Mouse (Mus musculus): Measurements from ENCODE around the gene Itga4. TPM values are rescaled to one million over a fixed set of nuclear protein-coding genes. Genes with fewer than 3 reads are reported as not detected.

Gene Itga4
- polyA plus RNA-seq, 1 experiment from 2014 or later = 2.8 TPM

DNA sequence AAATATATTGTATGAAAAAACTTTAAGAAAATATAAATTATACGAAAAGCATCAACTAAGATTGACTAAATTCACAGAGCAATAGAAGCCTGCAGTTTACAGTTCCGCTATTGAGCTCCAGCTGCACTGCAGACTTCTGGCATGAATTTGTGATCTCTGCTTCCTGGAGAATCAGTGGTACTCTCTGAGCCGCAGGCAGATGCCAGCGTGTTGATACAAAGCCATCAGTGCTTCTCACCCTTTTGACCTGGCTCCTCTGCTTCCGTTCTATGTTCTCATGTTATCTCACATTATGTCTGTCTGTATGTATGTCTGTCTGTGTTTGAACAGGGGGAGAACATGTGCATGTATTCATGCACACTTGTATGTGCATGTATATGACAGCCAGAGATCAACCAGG, 6.9 kb upstream of the Itga4 start:
- H3K9ac ChIP-seq (replicated peaks) = no peak overlapping the region
- no peak for ATAC-seq (ENCODE audit: low FRiP score)
- no peaks in the 10 kb centered on the region for H3K9me3 ChIP-seq (replicated peaks)
- H3K27ac ChIP-seq (replicated peaks) = no peak overlapping the region
- H3K4me2 ChIP-seq = no peak overlapping the region
- WGBS = 85% methylated on average over 5 of the region's 5 CpGs
- H3K36me3 ChIP-seq = no peaks in the 10 kb centered on the region
- no peaks in the 10 kb centered on the region for H3K27me3 ChIP-seq (replicated peaks)
- no peak overlapping the region for H3K4me3 ChIP-seq (replicated peaks)
- no peaks in the 10 kb centered on the region for H3K4me1 ChIP-seq

DNA sequence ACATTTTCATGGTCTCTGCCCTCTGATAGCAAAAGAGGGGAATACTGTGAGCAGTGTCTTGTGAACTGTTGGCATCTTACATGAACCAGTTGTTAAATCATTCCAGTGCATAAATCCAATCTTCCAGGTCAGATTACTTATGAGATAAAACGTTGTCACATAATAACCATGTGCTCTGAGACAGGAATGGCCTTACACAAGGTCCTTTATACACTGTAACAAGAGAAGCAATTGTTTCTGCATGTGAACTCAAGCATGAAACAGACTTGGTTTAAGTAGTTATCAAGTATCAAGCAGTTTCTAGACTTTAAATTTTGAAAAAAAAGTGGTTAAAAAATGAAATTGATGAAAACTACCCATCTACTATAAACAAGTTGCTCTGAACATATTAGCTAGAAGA, 4.7 kb upstream of the Itga4 start:
- ATAC-seq (ENCODE audit: low FRiP score) = no peak

DNA sequence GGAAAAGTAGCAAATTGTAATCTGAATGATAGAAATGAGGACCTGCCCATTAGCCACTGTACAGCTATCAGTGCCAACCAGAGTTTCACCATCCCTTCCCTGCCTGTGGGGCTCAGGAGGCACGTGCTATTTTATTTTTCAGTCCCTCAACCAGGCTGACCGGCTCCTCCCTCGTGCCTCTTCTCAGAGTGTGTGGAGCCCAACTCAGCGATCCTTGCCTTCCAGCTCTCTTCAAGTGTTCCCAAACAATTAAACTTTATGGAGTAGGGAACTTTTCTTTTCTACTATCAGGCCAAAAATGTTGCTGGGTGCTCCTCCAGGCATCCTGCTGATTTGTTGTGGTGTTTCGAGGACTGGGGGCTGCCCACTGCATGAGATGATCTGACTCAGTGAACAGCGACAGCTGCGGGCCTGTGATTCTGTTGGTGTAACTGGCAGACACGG, 1.4 kb upstream of the Itga4 start:
- Histone ChIP-seq H3K9me3 (replicated peaks) (no peaks in the 10 kb centered on the region), H3K27ac (replicated peaks) (no peak overlapping the region), H3K4me1 (peaks cover 12% of the 10 kb centered on the region), H3K4me3 (replicated peaks) (no peak overlapping the region), H3K36me3 (no peaks in the 10 kb centered on the region), H3K9ac (replicated peaks) (no peak overlapping the region), H3K27me3 (replicated peaks) (peaks cover 8% of the 10 kb centered on the region; the same call in 1 of the 2 replicates), H3K4me2 (no peak overlapping the region)
- ATAC-seq (ENCODE audit: low FRiP score) = no peak
- 59% methylated on average over 8 of the region's 8 CpGs for WGBS

More for the DNA sequence above, 4.7 kb upstream of the Itga4 start:
- Histone ChIP-seq H3K9me3 (replicated peaks) (no peaks in the 10 kb centered on the region), H3K9ac (replicated peaks) (no peak overlapping the region), H3K4me1 (peaks cover 5% of the 10 kb centered on the region), H3K4me3 (replicated peaks) (no peak overlapping the region), H3K36me3 (no peaks in the 10 kb centered on the region), H3K27ac (replicated peaks) (no peak overlapping the region), H3K27me3 (replicated peaks) (no peaks in the 10 kb centered on the region), H3K4me2 (no peak overlapping the region)
- WGBS = 33% methylated on average over 1 of the region's 1 CpGs

DNA sequence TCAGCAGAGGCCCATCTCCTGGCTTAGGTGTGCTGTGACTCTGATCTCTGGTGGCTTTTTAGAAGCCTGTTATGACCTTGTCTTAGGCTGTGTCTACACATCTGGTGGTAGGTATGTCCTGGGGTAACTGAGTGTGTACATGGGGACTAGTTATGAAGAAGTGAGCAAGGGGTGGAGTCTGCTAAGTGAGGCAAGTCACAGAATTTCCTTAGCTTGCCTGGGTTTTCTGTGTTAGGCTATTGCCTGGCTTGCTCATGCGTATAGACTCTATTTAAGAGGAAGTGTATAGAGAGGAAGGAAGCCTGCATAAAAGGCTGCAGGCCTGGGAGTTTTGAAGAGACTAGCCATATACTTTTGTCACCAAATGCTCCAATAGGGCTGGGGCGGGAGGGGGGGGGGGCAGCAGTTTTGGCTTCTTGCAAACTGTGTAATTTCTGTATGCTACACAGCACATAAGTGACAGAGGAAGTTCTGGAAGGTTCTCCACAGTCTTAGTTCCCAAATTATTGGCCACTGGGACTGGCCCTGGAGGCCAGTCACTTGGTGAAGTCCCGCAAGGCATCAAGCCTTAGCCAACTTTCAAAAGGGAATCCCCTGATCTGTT, 536 bp upstream of the Itga4 start:
- Histone ChIP-seq H3K27ac (replicated peaks) (no peak overlapping the region), H3K4me3 (replicated peaks) (peak overlapping the region; percentile 52; the same call in 1 of the 2 replicates)
- ATAC-seq (ENCODE audit: low FRiP score) = no peak

DNA sequence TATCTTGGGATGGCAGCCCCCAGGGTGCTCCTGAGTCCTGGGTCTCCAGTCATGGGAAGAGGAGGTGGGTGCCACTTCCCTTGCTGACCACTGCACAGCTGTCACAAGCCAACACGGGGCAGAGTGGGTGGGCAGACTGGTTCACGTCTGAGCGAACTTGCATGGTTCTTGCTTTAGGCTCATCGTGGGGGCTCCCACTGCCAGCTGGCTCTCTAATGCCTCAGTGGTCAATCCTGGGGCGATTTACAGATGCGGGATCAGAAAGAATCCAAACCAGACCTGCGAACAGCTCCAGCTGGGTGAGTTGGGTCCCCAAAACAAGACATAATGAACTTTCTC, 744 bp downstream of the Itga4 start:
- peak; percentile 43; the same call in 1 of the 2 replicates for ATAC-seq (ENCODE audit: low FRiP score)
- Histone ChIP-seq H3K36me3 (no peaks in the 10 kb centered on the region), H3K27me3 (replicated peaks) (peaks cover 8% of the 10 kb centered on the region; the same call in 1 of the 2 replicates), H3K4me2 (peak overlapping the region; percentile 93), H3K4me3 (replicated peaks) (peak overlapping the region; percentile 52), H3K27ac (replicated peaks) (peak overlapping the region; percentile 56), H3K9me3 (replicated peaks) (no peaks in the 10 kb centered on the region), H3K9ac (replicated peaks) (peak overlapping the region; percentile 54), H3K4me1 (peaks cover 12% of the 10 kb centered on the region)
- 11% methylated on average over 7 of the region's 7 CpGs for WGBS

More for the DNA sequence above, 536 bp upstream of the Itga4 start:
- H3K9ac ChIP-seq (replicated peaks) = no peak overlapping the region
- H3K4me1 ChIP-seq = peaks cover 12% of the 10 kb centered on the region
- WGBS = 58% methylated on average over 3 of the region's 3 CpGs
- peaks cover 8% of the 10 kb centered on the region; the same call in 1 of the 2 replicates for H3K27me3 ChIP-seq (replicated peaks)
- H3K4me2 ChIP-seq = peak overlapping the region; percentile 93
- H3K9me3 ChIP-seq (replicated peaks) = no peaks in the 10 kb centered on the region
- H3K36me3 ChIP-seq = no peaks in the 10 kb centered on the region

DNA sequence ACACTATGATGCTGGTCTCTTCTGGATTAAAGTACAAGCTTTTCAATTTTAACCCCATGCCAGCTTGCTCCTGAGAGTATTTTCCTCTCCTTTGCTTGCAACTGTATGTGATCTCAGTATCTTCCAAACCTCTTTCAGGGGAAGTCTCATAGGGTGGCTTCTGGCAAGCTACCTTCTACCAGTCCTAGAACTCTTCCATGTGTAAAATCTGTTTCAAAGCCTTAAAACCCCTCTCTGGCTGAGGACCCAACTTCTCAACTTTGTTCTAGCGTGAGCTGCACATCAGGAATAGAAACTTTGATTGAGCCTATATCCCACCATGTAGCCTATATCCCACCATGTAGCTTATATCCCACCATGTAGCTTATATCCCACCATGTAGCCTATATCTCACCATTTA, 1.1 kb downstream of the Itga4 start:
- no peaks in the 10 kb centered on the region for H3K9me3 ChIP-seq (replicated peaks)
- 73% methylated on average over 1 of the region's 1 CpGs for WGBS
- peak overlapping the region; percentile 52 for H3K4me3 ChIP-seq (replicated peaks)
- ATAC-seq (ENCODE audit: low FRiP score) = no peak
- no peaks in the 10 kb centered on the region for H3K36me3 ChIP-seq
- H3K27me3 ChIP-seq (replicated peaks) = peaks cover 8% of the 10 kb centered on the region; the same call in 1 of the 2 replicates
- H3K4me1 ChIP-seq = peaks cover 12% of the 10 kb centered on the region
- no peak overlapping the region for H3K9ac ChIP-seq (replicated peaks)
- no peak overlapping the region; the same call in 1 of the 2 replicates for H3K27ac ChIP-seq (replicated peaks)
- H3K4me2 ChIP-seq = peak overlapping the region; percentile 93

DNA sequence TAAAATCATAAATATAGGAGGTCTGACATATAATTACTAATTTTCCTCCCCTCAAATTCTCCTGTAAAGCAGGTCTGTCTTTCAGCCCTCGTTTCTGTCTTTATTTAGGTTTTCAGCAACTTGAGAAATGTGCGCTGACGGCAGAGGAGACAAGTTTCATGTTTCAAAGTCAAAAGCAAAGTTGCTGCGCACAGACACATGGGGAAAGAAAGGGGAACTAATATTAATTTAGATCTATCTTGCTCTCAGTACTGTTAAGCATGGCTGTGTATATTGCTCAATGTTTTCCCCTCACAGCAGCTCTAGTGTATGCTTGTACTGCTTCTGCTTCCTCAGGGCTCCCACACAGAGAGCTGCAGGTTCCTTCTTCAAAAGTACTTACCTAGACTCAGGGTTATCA, 1.7 kb downstream of the Itga4 start:
- no peak for ATAC-seq (ENCODE audit: low FRiP score)
- Histone ChIP-seq H3K27ac (replicated peaks) (no peak overlapping the region), H3K36me3 (no peaks in the 10 kb centered on the region), H3K9me3 (replicated peaks) (no peaks in the 10 kb centered on the region), H3K27me3 (replicated peaks) (peaks cover 8% of the 10 kb centered on the region; the same call in 1 of the 2 replicates), H3K4me2 (peak overlapping the region; percentile 93), H3K9ac (replicated peaks) (no peak overlapping the region), H3K4me3 (replicated peaks) (no peak overlapping the region), H3K4me1 (peaks cover 12% of the 10 kb centered on the region)
- 72% methylated on average over 4 of the region's 4 CpGs for WGBS

DNA sequence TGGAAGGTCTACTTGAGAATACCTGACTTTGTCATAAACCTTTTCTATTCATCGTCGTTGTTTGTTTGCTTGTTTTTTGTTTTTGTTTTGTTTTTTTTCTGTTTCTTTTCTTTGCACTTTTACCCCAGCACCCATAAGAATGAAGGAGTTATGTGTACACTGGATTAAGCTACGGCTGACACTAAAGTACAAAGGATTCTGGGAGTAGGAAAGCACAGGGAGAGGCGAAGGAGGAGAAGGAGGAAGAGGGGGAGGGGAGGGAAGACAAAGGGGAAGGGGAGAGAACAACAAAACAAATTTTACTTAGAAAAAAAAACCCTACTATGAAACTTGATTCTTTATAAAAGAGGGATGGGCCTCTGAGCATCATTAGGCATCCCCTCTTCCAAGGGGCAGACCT, 2.2 kb downstream of the Itga4 start:
- H3K4me3 ChIP-seq (replicated peaks) = no peak overlapping the region
- peaks cover 8% of the 10 kb centered on the region; the same call in 1 of the 2 replicates for H3K27me3 ChIP-seq (replicated peaks)
- 79% methylated on average over 4 of the region's 4 CpGs for WGBS
- H3K9ac ChIP-seq (replicated peaks) = no peak overlapping the region
- H3K4me2 ChIP-seq = no peak overlapping the region
- ATAC-seq (ENCODE audit: low FRiP score) = no peak
- no peaks in the 10 kb centered on the region for H3K9me3 ChIP-seq (replicated peaks)
- H3K36me3 ChIP-seq = no peaks in the 10 kb centered on the region
- no peak overlapping the region for H3K27ac ChIP-seq (replicated peaks)
- peaks cover 12% of the 10 kb centered on the region for H3K4me1 ChIP-seq

DNA sequence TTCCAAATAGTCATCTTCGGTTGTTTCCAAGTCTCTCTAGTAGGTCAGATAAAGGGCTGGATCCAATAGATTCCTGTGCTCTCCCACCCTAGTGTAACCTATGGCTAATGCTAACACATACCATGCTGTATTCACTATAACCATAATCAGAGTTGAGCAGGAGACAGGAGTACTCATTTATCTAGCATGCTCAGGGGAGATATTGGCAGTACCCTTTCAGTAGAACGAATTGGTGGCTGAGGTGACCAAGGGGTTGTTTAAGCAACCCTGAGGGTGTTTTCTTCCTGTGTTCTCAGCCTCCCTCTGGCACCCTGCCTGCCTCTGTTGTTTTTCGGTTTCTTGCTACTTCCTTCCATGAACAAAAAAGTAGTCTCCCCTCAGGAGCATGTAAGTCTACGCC, 4.1 kb downstream of the Itga4 start:
- Histone ChIP-seq H3K4me3 (replicated peaks) (no peak overlapping the region), H3K9ac (replicated peaks) (no peak overlapping the region), H3K4me1 (peaks cover 12% of the 10 kb centered on the region), H3K36me3 (no peaks in the 10 kb centered on the region), H3K27ac (replicated peaks) (no peak overlapping the region), H3K9me3 (replicated peaks) (no peaks in the 10 kb centered on the region), H3K27me3 (replicated peaks) (peaks cover 8% of the 10 kb centered on the region; the same call in 1 of the 2 replicates), H3K4me2 (no peak overlapping the region)
- ATAC-seq (ENCODE audit: low FRiP score) = no peak
- WGBS = 70% methylated on average over 4 of the region's 4 CpGs

DNA sequence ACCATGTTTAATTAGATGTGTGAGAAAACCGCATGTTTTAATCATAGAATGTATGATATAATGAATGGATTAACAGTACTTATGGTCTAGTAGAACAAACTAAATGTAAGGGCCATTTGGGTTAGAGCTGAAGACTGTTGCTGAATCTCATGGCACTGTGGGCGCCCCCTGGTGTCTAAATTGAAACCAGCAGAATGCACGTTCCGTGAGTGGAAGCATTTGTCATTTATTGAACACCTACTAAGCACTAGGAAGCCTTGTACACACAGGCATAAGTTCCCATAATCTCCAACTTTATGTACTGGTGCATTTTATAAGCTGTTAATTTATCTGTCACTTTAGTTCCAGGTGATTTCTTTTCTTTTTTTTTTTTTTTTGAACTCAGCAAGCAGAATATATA, 10.4 kb downstream of the Itga4 start:
- no peaks in the 10 kb centered on the region for H3K27me3 ChIP-seq (replicated peaks)
- 43% methylated on average over 4 of the region's 4 CpGs for WGBS
- no peak overlapping the region for H3K27ac ChIP-seq (replicated peaks)
- H3K4me1 ChIP-seq = no peaks in the 10 kb centered on the region
- H3K4me3 ChIP-seq (replicated peaks) = no peak overlapping the region
- no peak for ATAC-seq (ENCODE audit: low FRiP score)
- no peak overlapping the region for H3K4me2 ChIP-seq
- no peaks in the 10 kb centered on the region for H3K9me3 ChIP-seq (replicated peaks)
- H3K9ac ChIP-seq (replicated peaks) = no peak overlapping the region
- H3K36me3 ChIP-seq = no peaks in the 10 kb centered on the region

DNA sequence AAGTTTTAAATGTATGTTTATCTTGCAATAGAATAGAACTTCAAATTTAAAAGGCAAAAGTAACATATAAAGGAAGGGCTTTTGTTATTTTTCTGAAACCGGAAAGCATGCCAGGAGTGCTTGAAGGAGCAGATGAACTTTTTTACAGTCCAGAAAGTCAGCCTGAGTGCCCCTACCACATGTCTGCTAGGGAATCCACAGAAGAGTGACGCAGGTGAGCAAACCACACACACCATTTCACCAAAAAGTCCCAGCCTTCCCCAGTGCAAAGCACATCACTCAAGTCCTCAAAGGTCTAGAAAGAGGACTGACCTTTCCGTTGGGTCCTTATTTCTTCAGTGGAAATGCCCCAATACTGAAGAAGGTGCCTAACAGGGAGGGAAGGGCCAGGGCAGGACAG, 11.3 kb downstream of the Itga4 start:
- Histone ChIP-seq H3K4me1 (no peaks in the 10 kb centered on the region), H3K27ac (replicated peaks) (no peak overlapping the region), H3K4me2 (no peak overlapping the region), H3K27me3 (replicated peaks) (no peaks in the 10 kb centered on the region), H3K36me3 (no peaks in the 10 kb centered on the region), H3K4me3 (replicated peaks) (no peak overlapping the region), H3K9me3 (replicated peaks) (no peaks in the 10 kb centered on the region), H3K9ac (replicated peaks) (no peak overlapping the region)
- no peak for ATAC-seq (ENCODE audit: low FRiP score)
- WGBS = 96% methylated on average over 3 of the region's 3 CpGs

DNA sequence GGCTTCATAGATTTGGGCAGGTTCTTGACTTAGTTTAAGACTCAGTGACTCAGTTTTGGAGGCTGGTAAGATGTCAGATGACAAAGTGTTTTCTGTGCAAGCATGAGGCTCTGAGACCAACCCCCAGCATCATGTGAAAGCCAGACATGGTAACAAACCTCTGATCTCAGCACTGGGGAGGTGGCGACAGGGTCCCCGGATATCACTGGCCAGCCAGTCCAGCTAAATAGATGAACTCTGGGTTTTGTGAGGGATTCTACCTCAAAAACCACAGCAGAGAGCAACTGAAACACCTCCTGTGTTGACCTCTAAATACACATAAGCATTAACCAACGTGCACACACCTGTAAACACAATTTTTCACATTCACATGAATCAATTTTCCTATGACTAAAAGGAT, 12.0 kb downstream of the Itga4 start:
- no peak for ATAC-seq (ENCODE audit: low FRiP score)
- no peak overlapping the region for H3K4me2 ChIP-seq
- no peaks in the 10 kb centered on the region for H3K4me1 ChIP-seq
- H3K4me3 ChIP-seq (replicated peaks) = no peak overlapping the region
- H3K9ac ChIP-seq (replicated peaks) = no peak overlapping the region
- no peaks in the 10 kb centered on the region for H3K36me3 ChIP-seq
- H3K27me3 ChIP-seq (replicated peaks) = no peaks in the 10 kb centered on the region
- no peak overlapping the region for H3K27ac ChIP-seq (replicated peaks)
- 88% methylated on average over 3 of the region's 3 CpGs for WGBS
- no peaks in the 10 kb centered on the region for H3K9me3 ChIP-seq (replicated peaks)
